Mouse (Mus musculus) right cerebral cortex, postnatal 10 days (tissue): Measurements from ENCODE around the gene Gpr83.
"Not testable (repeated sequence)": the region's sequence is repeated elsewhere in the genome, so short reads cannot be mapped to it uniquely, and the experiment has no call there.

Experiments used
- DNase-seq, 2 experiments: peaks; one replicate each; pipeline ENCODE4 v3.0.0; 2021; ENCODE audit warnings: low spot score in 2 of 2

Gpr83 gene

DNA sequence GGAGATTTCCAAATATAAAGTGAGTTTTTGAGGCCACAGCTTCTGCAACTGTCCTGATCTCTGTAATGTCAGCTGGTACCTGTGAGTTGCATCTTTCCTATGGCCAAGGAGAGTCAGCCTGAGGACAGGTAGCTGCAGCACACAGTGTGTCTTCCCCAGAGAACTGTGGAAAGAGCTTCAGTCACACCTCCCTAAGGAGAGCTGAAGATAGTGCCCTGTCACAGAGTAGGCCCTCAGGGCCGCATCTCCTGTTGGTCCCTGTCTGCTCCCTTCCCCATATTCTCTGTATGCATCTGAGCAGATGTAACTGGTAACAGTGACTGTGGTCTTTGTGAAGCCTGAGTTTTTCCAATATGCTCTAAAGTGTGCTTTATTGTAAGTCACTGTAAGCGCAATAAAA lies 10.4 kb downstream of the Gpr83 start:
- DNase-seq = no peak

DNA sequence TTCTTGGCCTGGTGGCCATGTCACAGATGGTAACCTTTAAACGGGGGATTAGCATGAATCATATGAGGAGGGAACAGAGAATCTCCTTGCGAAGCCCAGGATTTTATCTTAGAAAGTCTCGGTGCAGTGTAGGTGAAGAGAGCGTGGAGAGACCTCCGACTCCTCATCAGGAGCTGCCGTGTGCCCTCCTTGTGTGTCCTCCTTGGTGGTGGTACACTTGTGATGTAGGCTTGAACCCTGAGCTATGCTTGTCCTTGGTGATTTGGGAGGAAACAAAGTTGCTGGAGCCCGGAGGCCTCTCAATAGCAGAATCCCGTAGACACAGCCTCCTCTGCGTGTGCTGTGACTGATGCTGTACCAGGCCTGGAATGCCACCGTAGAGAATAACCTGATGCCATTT lies 10.8 kb downstream of the Gpr83 start:
- no peak for DNase-seq

DNA sequence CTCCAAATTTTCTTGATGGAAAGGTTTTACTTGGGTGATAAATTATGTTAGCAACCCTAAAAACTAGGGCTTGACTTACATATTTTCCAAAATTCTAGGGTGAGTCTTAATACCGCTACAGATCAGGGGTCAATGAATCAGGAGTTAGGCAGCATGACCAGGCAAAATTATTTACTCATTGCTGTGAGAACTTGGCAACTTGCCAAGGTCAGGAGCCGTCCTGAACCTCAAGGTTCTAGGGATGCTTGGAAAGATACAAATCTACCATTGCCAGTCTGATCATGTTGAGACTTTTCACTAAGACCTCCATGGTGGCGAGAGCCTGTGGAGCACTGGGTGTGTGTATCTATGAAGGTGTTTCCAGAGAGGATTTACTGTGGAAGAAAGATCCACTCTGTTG lies 11.5 kb downstream of the Gpr83 start:
- no peak for DNase-seq

DNA sequence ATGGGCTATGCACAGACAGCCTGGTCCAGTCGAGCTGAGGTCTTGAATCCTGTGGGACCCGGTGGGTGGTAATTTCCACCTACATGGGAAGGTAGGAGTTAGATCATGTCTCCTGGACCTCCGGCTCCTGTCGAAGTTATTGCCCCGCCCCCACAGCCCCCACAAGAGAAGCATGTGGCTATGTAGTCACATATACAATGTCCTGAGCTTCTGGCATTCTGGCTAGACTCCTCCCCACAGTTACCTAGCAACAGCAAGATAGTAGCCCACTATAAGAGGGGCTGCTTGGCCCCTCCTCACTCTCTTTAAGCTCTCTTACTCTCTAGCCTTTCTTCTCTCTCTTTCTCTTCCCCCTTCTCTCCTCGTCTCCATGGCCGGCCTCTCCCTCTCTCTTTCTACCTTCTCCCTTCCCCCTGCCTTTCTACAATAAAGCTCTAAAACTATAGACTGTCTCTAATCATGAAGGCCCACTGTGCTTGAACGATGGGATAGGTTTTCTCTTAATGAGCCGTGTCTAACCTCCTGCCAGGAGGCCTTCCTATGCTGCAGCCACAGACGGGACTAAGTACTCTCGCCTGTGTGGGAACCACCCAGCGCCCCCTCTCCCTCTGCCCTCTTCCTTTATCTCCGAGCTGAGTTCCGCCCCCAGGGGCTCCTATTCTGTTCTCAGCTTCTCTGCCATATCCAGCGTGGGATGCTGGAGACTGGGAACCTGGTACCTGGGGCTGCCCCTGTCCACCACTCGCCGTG lies 12.3 kb downstream of the Gpr83 start:
- peak in 1 of 2 experiments; percentile 31 for DNase-seq

DNA sequence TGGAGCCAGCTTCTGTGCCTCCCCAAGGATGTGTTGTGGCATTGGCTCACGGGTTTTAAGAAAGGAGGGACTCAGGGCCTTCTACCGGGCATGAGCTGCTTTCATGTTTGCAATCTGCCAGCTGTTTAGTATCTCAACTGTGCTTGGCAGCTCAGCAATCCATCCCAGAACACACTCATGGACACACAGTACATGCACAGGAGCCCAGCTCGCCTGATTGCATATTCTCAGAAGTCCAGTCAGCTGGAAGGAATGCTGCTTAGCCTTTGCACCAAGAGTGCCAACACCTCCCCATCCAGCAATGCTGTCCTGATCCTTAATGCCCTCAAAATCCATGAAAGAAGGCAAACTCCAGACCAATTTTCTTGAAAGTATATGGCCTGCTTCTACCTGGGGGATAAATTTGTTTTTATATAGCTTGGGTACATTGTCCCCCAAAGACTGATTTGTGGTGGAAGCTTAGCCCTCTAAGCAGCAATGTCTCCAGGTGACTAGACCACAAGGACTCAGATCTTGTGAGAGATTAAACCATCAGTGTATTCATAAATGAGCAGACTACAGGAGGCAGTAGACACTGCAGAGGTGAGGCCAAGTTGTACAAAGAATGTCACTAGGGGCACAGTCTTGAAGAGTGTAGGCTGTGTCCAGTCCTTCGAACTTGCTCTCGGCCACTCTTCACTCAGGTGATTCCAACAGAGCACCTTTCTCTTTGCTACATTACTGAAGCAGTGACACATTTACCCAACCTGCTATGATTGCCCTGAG lies 15.9 kb downstream of the Gpr83 start:
- no peak for DNase-seq

DNA sequence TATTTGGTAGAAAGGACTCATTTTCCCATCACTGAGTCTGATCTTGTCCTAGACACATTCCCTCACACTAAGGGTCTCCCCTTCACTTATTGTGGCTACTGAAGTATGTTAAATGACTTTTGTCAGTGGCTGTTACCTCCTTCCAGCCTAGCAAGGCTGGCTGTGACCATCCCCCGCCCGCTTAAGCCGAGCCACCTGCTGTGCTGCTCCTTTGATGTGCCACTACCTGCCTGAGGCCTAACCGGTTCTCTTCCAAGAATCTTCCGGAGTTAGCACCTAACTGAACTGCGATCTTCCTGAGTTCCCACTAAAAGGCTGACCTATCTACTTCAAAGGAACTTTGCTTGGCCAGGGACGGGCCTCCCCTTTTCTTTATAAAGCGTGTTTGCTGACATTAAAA lies 16.6 kb downstream of the Gpr83 start:
- DNase-seq = not testable (repeated sequence)

DNA sequence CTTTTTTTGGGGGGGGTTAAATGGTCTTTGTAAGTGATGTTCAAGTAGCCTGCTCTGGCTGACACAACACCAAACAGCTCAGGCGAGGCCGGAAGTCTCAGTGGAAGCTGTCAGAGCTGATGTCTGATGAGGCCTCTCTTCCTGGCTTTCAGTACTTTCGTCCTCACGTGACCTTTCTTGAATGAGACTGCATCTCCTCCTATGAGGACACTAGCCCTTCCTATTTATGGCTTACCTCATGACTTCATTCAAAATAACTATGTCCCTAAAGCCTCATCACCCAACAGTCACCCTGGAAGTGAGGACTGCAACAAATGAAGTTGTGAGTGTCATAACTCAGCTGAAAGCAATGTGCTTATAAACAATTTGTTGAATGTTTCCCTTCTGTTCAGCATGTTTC lies 24.6 kb downstream of the Gpr83 start:
- DNase-seq = no peak

DNA sequence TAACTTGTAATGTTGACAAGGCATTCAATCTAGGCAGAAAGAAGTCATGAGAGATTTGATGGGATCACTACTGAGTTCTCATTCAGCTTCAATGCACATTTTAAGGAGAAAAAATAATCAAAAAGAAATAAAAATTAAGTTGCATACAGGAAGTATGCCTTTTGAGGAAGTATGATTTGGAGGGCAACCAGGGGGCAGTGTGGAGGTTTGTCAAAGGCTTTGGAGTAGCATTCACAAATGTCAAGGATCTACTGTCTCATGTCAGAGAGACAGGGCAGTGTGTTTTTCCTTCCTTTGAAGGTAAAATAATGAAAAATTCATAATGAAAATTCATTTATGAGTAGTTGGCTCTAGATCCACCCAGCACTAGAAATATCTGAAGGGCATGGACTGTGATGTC lies 25.1 kb downstream of the Gpr83 start:
- no peak for DNase-seq

DNA sequence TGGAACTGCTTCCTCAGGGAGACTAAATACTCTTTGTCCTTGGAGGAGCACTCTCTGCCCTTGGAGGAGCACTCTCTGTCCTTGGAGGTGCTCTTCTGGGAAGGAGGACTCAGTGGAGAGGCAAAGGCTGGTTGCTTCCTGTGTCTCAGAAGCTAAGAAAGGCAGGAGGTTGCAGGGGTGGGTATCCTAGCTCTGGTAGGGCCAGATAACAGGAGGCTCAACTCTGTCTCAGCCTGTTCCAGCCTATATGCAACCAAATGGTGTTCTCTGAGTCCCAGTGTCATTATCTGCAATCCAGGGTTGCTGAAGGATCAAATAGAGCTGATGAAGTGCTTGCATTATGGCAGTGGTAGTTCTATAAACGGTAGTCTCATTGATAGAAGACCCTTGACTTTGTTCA lies 25.9 kb downstream of the Gpr83 start:
- no peak for DNase-seq

DNA sequence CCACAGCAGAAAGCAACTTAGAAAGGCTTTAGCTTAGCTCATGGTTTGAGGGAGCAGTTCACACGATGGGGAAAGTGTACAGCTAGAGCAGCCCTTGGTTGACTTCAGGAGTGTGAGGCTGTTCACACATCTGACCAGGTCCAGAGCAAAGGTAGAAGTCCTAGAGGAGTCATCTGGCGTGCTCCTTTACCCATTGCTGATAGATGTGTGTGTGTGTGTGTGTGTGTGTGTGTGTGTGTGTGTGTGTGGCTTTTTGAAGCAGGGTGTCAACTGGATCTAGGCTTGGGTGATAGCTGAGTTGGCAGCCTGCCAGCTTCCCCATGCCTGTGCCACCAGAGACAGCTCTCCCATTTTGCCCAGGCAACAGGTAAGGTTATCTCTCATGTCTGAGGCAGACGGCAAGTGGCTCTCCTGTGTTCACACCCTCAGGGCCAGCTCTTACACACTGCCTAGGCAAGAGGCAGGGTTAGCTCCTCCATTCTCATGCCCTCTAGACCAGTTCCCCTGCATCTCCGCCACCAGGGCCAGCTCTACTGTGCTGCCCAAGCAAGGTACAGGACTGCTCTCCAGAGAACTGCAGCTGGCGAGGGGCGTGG lies 27.9 kb downstream of the Gpr83 start:
- DNase-seq = no peak

DNA sequence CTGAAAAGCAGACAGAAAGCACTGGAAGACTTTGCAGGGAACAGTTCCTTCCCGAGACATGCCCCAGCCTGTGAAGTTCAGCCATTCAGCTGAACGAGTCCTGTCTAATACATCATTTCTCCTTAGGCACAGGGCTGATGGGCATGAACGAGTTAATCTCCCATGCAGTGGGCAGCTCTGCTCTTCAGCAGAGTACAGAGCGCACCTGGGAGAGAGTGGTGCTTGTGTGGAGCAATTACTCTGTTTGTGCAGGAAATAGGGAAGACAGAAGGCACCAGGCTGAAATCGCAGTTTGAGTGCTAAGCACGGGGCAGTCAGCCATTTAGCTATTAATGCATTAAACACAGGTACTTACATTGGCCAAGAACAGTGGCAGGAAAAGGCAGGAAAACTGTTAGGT lies 28.7 kb downstream of the Gpr83 start:
- DNase-seq = no peak

DNA sequence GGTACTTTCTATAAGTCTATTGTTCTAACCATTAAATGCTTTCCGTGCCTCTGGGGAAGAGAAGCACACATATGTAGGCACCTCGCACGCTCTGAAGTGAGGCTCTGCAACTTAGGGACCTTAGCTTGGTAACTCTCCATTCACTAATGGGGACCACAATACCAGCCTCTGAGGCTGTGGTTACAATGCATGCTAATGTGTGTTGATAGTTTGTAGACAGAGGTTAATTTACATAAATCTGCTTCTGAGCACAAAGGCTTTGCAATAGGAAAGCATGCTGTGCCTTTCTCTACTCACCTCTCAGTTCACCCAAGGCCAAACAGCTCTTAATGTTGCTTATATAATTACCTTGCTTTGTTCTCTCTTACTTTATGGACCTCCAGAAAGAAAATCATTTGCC lies 30.7 kb downstream of the Gpr83 start:
- no peak for DNase-seq

DNA sequence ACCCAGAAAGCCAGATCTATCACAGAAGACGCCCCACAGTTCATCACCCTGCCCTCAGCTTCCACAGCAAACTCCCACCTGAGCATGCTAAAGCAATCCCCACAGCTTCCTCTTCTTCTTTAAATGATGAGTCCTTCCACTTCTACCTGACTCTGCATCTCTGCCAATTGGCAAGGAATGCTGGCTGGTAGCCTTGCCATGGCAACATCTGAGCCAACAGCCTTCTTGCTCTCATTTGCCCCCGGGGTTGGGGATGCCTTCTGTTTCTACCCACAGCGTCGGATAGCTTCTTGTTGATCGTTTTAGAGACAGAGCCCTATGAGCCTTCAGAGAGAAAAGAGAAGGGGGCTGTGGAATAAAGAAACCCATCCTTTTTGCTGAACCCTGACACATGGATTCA lies 31.9 kb downstream of the Gpr83 start:
- DNase-seq = no peak

DNA sequence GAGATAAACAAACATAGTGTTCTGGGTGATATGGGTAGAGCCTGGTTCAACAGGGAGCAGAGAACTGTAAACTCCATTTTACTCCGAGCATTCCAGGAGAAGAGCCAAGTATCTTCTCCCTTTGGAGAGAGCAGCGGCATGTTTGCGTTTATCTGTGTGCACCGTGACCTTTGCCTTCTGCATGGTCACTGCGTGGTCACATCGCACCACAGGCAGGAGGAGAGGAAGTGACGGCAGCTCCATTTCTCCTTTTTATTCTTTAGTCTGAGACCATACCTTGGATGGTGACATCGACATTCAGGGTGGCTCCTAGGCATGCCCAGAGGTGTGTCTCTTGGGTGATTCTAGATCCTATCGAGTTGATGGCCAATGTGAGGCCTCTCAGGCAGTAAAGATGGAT lies 33.4 kb downstream of the Gpr83 start:
- DNase-seq = no peak

DNA sequence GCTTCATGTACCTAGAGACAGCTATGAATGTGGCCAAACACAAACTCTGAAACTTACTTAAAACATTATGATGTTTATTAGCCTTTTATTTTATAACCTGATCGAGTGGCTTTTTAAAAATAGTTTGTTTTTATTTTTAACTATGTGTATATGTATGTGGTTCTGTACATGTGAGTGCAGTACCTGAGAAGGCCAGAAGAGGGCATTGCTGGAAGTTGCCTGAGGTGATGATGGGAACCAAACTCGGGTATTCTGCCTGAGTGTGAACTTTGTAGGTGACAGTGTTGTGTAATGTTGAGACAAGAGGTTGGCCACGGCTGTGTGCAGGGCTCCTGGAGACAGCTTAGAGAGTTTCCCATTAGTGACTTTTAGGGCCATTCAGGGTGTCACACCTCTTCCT lies 34.6 kb downstream of the Gpr83 start:
- no peak for DNase-seq

DNA sequence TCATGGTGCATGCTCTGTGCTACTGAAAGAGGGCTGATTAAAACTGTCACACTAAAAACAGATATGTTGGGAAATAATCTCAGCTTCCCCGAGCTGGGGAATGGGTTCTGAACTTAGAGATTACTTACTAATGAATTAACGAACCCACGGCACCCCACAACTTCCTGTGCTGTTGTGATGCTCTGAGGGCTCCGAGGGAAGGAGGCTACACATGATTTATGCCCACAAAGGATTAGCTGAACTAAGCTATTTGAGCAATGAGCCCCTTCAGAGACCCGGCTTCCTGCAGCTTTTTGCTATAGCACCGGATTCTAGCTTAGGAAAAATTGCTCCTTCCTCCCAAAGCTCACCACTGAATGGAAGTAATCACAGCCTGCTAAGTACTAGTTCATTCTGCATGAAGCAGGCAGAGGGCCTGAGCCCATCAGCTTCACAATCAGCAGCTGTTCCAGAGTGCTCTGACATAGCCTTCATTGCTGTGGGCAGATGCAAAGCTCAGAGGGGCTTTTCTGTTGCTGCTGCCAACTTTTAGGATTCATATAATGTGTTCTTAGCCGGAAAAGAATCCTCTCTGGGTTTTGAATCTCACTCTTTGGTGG lies 35.3 kb downstream of the Gpr83 start:
- no peak for DNase-seq

DNA sequence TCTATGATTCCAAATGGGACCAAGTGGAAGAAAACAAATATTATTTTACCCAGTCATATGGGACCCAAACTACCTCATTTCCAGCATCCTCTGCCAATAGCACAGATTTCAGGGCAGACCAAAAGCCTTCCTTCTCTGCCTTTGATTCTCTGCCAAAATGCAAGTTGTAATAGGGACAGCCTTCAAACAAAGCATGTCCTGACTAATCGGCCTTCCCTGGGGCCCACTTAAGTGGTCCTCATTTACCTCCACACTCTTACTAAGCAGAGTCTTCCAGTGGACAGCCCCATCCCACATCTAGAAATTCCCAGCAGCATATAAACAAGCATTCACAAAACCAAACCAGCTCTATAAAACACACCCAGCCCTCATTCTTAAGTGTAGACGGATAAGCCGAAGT lies 37.1 kb downstream of the Gpr83 start:
- no peak for DNase-seq

DNA sequence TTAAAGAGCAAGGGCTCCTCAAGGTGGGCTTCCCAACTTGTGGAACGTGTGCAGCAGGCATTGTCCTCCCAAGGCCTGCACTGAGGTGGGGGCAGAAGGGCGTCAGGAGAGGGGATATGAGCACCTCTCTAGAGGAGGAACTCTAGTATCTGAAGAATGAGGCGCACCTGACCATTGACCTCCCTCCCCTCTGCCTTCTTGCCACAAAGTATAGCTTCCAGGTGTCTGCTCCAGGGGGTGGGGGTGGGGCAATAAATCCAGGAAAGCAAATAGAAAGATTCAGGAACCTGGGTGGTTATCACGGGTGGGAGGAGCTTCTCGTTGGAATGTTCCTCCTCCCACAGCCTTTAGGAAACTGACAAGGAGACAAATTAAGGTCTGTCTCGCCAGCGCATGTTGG lies 41.7 kb downstream of the Gpr83 start:
- DNase-seq = no peak

DNA sequence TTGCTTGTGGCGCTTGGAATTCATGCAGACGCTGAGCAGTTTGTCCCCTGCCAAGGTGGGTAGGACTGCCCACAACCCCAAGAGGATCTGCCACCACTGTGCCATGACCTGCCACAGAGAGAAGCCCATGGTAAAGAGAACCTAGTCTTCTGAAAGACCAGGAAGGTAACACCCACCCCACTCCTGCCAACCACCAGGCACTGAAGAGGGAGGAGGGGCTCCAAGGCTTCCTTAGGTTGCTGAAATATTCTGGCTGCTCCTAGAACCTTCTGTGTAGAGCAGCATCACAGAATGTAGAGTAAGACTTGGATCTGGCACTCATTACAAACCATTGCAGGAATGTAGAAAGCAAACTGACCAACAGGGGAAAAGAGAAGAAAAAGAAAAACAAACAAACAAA lies 42.4 kb downstream of the Gpr83 start:
- DNase-seq = no peak

DNA sequence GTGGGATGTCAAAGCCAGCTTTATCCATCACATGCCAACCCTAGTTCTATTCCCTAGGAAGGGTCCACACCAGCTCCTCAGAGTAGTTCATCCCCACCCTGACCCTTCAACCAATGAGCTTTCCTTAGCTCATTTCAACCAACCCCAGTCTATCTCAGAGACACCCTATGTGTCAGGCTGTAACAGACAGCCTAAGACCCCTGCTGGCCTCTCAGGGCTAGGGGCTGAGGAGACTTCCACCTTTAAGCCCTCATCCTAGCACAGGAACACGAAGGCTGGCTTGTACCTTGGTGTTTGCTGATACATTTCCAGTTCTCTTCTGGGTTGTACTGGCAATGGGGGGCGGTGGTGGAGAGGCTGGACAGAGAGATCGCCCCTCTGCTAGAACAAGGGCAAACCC lies 43.0 kb downstream of the Gpr83 start:
- no peak for DNase-seq

DNA sequence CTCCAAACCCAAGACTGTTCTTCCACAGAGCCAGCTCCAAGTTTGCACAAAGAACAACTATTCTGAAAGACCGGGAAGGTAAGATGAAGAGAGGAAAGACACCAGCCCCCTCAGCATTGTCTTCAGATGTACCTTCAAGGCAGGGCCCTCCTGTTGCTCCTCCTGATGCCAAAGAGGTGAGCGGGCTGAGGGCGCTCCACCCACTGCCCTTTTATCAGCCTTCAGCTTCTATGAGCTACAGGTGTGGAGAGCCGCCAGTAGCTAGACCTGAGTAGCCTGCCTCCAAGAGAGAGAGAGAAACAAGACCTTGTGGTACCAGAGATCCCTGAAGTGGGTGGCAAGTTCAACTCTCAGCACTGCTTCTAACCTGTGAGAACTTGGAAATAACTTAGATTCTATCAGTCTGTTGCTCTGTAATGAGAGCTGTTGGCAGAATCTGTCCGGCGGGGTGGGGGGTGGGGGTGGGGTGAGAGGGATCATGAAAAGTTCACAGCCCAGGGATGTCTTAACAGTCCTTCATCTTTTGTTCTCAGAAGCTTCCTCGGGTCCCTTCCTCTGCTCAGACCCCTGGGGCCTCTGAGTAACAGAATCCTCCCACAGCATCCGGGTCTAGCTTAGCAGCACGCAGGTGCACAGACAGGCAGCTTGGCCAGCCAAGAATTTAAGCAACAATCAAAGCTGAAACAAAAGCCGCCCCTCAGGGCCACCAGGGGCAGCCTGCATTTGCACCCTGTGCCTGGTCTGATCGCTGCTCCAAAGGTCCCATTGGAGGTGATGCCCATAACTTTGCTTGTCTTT lies 43.8 kb downstream of the Gpr83 start, which contains the start of gene Izumo1r:
TSS of gene Izumo1r (minus strand) at position 369 of the 798 bp plus-strand sequence.
- DNase-seq = no peak
